Mouse (Mus musculus): ENCODE data around the gene Baz1b.

Baz1b gene

DNA sequence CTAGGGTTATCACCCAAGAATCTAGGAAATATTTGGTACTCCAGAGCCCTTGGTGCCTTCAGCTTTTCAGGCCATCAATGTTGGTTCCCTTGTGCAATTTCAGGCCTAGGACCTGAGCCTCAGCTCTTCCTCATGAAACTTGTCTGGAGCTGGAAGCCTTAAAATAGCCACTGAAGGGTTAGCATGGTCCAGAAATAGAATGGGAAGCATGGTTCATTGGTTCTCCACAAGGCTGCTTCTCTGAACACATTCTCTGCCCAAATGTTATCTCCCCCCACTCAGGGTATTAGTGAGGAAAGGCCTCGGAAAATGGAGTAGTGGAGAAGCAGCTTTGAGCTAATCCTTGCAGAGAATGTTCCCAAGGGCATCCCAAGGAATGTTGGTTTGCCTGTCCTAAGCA, 54.4 kb downstream of the Baz1b start:
- DNase-seq: no peak

DNA sequence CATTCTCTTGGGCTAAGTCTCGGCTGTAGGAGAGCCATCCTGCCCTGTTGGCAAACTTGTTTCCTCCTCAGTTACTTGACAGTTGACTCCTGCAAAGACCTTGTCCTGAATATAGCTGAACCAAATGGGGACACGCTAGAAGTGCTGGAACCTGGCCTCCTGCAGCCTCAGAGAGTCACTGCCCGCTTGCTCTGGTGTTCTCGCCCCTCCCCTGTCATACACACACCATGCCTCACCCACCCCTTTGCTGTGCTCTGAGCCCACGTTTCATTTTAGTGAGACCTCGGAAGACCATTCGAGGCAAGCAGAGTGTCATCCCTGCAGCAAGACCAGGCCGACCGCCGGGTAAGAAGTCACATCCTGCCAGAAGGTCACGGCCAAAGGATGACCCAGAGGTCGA, 55.1 kb downstream of the Baz1b start:
- no peak for DNase-seq

DNA sequence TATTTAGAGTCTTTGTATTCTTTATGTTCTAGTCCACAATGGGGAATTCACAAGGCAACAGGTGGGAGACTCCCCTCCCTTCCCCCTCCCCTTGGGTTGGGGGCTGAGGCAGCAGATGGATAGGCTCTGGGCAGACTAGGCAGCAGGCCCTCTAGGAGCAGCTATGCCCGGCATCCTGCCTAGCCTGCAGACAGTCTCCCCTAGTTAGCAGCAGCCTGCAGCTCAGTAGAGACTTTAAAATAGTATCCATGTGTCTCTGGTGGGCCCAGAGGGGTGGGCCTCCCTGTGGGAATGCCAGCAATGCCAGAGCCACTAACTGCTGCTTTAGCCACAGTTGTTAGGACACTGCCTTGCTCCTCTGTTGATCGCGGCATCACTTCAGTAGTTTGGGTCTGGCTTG, 55.5 kb downstream of the Baz1b start:
- DNase-seq: no peak

DNA sequence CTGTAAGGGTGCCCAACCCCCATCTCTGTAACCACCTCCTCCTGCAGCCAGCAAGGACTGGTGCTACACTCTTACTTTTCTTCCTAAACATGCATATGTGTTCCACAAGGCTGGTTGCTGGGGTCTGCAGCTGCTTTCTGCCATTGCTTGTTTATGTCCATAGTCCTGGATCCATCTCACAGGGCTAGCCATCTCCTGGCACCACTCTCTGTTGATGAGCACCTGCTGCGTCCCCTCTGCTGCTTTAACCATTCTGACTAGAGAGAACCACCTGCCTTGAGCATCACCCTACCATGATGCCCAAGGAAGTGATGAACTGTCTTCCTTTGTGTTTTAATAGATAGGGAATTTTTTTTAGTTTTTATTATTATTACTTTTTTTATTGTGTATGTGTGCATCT, 56.1 kb downstream of the Baz1b start:
- no peak for DNase-seq

DNA sequence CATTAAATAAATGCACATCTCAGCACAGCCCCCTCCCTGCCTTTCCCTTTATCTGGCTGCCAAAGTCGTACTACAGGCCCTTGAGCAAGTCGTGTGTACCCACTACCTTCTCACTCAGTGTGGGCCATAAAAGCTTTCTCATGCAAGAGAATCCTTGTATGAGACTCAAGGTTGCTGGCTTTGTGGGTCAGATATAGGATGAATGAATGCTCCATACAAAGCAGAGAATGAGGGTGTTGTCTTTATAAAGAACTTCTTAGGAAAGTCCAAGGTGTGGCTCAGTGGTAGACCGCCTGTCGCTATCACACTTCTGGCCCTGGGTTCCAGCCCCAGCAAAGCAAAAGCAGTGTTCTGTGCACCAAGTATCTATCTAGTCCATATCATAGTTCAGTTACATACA, 59.5 kb downstream of the Baz1b start:
- DNase-seq: no peak

DNA sequence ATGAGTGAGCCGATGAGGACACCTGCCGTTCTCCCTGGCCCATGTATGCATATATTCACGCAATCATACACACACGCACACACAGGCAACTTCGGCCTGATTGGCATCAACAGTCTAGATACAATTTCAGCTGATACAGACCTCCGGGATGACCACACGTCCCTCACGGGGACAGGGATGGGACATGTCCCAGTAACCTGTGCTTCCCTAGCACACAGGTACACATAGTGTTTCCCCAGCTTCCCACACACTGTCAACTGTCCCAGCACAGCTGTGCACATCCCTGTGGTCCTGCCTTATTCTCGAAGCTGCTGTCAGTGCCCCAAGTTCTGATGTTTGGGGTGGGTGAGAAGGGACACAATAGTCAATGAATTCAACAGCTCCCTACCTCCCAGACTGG, 60.3 kb downstream of the Baz1b start:
- DNase-seq: no peak

DNA sequence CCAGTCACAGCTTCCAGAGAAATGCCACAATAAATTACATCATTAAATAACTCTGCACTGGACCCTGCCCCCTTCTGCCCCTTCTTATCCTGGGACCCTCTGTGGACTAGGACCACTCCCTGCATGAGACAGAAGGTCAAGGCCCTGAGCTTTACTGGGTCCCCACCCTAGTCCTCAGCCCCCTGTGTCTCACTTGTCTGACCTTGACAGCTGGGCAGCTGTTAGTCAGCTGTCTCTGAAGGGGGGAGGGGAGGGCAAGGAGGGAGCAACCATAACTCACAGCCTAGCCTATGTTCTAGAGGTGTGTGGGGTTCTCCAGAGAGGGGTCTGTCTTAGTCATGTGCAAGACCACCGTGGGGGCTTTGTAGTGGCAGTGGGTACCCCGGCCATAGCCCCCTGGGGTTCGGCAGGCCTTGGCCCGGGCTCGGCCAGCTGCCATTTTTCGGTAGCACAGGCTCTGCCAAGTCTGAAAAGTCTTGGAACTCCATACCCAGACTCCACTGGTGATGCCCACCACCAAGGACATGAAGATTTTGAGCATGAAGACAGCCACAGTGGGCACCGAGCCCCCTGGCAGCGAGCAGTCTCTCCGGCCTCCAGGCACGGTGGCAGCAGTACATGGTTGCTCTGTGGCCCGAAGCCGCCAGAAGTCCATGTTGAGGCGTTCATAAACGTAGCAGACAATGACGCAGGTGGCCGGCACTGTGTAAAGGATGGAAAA, 62.1 kb downstream of the Baz1b start:
- no peak for DNase-seq

DNA sequence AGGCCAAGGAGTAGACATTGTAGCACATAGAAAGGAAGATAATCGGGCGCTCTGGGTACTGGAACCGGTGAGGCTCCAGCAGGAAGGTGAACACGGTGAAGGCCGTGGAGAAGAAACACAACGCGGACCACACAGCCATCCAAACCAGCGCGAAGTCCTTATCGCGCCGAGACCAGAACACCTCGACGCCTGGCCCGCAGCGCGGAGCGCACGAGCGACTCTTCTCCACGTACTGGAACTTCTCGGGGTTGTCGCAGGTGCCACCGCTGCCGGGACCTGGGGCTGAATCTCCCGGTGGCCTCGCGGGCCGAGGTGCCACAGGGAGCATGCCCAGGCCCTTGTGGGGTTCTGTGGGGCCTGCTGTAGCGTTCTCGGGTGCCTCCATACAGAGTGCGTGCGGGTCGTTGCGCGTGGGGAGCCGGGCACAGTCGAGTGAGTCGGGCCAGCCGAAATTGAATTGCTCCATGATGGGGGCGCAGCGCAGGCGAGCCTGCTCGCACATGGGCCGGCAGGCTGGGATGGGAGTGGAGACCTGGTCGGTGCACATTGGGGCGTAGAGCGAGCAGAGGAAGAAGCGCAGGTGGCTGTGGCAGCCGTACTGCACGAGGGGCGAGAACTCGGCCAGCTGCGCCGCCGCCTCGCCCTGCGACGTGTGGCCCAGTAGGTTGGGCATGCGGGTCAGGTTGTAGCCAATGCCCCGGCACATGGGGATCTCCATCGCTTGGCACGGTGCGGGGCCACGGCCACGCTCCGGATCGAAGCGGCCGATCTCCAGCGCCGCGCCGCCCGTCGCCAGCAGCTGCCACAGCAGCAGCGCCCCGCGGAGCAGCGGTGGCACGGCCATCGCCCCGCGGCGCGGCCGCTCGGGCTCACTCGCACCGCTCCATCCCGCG, 63.4 kb downstream of the Baz1b start:
- peak; percentile 21 to 24 for DNase-seq

DNA sequence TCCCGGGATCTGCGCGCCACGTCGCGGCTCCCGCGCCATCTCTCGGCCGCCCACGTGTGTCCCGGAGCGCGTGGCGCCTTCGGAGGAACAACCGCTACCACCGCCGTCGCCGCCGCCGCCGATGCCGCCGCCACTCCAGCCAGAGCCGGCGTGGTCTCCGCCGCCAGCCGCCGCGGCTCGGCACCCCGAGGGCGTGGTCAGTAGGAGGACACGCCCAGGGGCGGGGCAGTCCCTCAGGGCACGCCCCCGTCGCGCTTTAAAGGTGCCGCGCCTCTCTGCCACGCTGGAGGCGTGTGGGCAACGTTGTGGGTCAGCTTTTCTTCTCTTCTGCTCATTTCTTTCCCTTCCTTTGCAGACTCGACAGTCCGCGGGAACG, 64.0 kb downstream of the Baz1b start, which contains the start of gene Fzd9:
Gene Fzd9 (minus strand): TSS at position 152 of the 376 bp plus-strand sequence.
- DNase-seq: peak; percentile 78

DNA sequence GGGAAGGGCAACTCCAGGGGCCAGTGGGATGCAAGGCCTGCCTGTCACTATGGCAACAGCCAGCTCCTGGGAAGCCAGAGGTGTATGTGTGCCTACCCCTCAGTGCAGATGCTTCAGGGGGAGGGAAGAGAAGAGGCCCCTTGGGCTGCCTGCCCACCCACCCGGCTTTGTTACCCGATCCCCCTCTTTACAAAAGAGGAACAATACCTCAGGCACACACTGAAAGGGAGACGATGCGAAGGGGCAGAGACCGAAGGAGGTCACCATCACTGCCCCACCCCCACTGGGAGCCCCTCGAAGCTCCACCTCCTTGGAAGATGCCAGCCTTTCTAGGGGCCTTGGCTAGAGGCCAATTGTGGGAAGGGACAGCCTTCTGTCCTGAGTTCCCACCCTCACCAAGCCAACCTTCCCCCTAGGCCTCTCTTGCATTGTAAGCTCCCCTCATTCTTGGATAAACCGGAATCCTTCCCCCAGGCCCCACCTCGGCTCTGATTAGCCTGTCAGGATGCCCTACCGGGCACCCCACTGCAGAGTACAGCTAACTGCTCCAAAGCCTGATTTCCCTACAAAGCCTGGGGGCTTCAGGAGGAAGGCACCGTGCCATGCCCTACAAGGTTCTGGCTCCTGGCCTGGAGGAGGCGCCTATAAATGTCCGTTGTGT, 66.8 kb downstream of the Baz1b start:
- DNase-seq: no peak

DNA sequence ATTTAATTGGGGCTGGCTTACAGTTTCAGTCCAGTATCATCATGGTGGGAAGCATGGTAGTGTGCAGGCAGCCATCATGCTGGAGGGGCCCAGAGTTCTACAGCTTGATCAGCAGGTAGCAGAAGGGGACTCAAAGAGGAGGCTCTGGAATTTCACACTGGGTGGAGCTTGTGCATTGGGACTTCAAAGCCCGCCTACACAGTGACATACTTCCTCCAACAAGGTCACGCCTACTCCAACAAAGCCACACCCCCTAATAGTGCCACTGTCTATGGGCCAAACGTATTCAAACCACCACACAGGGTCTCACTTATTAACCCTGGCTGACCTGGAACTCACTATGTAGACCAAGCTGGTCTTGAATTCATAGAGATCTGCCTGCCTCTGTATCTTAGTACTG, 69.1 kb downstream of the Baz1b start:
- no peak for DNase-seq

DNA sequence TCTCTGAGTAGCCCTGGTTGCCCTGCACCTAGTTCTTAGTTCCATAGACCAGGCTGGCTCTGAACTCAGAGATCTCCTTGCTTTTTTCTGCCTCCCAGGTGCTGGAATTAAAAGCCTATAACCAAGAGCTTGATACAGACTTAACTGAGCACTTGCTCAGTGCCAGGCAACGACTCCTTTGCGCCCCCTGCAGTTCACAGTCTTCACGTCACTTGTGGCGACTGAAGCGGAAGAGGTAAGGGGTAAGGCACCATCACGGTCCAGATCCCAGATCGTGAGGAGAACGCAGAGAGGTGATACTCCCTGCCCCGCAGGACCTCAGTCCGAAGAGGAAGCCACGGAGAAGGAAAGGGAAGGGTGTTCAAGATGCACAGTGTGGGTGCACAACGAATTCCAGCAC, 70.5 kb downstream of the Baz1b start:
- DNase-seq: peak in 1 of 2 experiments; percentile 11

DNA sequence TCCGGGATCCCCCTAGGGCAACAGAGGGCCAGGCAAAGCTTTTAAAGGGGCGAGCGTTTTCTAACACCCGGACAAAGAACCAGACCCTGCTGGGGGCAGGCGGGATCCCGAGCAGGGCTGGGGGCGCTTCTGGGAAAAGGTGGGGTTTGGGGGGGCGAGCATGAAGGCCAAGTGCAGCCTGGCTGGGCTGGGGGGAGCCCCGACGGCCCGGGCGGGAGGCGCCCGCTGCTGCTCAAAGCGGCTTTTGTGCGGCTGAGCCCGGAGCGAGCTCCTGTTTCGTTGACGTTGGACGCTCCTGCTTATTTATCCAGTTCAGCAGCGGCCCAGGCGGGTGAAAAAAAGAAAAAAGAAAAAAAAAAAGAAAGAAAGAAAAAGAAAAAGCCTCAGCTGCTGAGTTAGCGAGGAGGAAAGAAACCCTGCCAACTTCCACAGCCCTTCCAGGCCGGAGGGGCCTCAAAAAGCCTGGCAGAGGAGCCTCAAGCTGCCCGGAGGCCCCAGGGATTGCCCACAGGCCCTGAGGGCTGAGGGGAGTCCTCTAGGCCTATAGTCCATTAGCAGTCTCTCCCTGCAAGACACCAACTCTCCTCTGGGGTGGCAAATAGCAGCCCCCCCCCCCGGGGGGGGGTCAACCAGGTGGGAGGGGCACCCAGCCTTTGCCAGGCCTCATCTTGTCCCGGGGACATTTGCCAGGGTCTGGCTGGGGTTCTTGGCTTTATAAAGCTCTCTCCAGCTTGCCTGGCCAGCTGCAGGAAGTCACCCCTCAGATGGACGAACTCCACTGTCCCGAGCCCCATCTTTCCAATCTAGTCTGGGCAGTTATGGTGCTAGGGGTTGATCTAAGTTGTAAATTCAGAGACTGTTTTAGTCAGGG, 71.5 kb downstream of the Baz1b start:
- no peak for DNase-seq

DNA sequence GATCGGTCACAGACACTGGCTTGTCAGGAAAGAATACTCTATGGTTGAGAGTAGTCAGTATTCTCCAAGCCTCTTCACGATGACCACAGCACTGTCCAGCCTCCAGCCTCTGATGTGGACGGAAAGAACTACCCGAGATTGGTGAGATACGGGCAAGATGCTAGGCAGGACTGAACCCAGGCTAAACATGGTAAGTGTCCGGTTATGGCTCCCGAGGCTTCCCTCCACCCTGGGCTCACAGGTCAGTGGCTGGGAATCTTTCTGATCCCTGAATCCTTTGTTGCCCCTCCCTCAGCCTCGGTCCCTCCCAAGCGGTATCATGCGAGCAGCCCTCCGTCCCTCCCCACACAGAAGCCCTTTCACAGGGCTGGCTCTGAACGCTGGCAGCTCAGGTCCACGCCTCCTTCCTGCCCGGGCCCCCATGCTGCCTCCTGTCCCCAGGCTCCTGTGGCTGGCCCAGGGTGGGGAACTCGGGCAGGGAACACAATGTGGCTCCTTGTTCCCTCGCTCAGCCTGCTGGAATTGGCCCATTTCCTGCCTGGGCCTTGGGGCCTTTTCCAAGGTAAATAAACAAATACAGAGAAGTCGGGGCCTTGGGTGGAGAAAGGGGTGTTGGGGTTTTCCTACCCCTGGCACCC, 76.9 kb downstream of the Baz1b start:
- peak; percentile 37 to 57 for DNase-seq

DNA sequence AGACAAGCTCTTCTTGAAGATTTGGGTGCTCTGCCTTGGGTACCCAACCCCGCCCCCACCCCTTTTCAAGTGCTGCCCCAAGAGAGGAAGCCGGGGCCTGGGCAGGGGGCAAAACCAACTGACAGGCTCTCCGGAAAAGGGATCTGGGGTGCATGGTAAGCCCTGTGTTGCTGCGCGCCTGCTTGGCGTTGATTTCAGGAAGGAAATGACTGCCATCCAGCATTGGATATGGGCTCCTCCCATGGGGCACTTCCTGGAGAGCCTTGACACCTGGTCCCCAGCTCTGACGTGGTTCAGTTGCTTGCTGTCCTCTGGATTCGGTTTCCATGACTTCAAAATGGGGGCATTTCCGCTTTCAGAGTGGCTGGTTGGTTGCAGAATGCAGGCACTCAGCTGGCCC, 77.5 kb downstream of the Baz1b start:
- DNase-seq: peak; percentile 36 to 60

DNA sequence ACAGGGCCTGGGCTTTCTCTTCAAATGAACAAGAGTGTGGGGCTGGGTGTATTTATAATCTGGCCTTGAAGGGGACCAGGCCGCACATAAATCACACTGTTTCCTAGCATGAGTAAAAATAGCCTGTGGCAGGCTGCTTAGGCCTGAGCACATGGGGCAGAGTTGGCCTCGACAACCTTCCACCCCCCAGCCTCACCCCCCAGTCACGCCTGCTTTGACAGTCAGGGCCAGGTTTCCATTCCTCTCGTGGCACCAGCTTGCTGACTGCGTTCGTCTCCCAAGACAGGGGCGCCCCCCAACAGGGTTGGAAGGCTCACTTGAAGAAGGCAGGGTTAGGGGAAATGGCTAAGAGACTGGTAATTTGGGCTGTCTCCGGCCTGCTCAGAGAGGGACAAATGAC, 82.4 kb downstream of the Baz1b start:
- no peak for DNase-seq

DNA sequence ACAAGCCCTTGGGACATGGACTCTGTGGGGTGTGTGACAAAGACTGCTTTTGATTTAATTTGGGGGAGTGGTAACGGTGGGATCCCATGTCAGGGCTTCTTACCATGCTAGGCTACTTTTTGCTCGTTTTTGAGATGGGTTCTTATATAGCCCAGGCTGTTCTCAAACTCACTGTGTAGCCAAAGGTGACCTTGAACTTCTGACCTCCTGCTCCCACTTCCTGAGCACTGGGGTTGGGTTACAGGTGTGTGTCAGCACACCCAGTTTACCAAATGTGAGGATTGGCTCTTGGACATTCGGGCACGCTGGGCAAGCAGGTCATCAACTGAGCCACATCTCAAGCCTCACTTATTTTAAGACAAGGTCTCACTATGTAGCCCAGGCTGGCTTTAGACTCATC, 83.3 kb downstream of the Baz1b start:
- no peak for DNase-seq

DNA sequence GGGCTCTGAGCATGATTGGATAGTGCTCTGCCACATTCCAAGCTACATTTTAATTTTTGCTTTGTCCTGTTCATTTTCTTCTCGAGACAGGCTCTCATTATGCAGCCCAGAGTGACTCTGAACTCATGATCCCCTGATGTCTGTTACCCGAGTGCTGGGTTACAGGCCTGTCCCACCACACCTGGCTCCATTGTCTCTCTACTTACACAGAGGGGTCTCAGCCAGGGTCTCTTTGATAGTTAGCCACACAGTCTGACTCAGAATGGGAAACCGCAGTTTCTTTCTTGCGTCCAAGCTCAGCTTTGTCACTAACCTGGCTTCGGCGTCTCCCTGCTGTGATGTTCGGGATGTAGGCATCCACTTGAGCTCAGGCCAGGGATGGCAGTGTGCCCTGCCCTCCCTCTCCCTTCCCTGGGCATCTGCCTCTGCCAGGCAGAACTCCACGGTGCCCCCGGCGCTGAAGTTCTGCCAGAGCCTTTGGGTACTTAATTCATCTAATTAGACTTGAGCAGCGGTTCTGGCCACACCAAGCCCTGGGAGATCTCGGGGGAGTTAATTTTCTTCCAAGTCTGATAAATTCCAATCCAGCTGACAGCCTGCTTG, 84.6 kb downstream of the Baz1b start:
- DNase-seq: no peak

DNA sequence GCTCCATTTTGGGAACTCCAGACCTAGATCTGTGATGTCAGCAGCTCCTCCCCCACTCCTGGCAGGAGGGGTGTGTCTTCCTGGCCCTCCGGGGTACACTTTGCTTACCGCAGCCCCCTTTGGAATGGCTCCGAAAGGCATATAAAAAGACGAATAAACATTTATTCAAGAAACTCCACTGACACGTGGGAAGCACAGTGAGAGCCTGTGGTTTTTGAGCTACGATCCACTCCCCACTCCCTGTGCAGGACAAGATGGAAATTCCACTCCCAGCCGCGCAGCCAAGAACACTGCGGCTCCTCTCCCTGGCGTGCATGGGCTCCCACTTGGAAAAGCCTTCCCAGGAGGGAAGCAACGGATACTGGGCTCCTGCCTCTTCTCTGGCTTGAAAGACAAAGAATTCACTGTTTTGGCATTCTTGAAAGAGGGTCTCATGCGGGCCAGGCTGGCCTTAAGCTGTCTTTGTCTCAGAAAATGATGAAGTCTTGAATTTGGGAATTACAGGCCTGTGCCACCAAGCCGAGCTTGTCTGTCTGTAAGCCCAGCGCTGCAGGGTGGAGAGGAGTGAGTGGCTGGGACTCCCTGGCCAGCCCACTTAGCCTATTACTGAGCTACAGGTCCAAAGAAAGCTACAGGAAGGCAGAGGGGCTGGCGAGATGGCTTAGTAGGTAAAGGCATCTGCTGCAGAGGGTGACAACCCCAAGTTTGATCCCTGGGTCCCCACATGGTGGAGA, 87.8 kb downstream of the Baz1b start:
- DNase-seq: no peak

DNA sequence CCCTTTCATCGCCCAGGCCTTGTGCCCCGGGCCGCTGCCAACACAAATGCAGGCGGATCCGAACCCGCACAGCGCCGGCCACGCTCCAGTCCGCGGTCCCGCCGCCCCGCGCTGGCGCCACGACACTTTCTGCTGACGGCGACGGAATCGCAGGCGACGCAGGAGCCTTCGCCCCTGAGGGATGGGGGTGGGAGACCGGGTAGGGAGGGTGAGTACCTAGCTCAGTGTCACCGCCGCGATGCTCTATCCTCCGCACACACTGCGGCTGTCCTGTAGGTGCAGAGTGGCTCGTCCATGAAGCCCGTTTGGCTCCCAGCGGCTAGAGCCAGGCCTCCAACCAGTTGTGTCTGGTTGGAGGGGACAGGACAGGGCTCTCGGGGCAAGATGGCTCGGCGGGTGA, 89.5 kb downstream of the Baz1b start:
- no peak for DNase-seq

DNA sequence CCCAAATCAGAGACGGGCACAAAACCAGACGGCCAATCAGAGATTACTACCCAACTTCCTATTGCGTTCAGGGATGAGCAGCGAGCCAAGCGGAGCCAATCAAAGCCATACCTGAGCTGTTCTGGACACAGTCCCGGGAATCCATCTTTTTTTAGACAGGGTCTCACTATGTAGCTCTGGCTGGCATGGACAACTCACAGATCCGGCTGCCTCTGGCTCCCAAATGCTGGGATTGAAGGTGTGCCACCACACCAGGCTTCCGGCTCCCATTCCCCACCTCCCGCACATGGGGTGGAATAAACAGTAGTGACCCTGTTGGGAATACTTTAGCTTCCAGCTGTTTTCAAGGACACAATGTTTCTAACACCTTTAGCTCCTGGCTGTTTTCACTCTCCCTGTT, 93.2 kb downstream of the Baz1b start:
- no peak for DNase-seq

Measured in thymus, postnatal 36 days (tissue).